8 mouse cellular contexts compared by ENCODE assay signal in the genomic region with DNA sequence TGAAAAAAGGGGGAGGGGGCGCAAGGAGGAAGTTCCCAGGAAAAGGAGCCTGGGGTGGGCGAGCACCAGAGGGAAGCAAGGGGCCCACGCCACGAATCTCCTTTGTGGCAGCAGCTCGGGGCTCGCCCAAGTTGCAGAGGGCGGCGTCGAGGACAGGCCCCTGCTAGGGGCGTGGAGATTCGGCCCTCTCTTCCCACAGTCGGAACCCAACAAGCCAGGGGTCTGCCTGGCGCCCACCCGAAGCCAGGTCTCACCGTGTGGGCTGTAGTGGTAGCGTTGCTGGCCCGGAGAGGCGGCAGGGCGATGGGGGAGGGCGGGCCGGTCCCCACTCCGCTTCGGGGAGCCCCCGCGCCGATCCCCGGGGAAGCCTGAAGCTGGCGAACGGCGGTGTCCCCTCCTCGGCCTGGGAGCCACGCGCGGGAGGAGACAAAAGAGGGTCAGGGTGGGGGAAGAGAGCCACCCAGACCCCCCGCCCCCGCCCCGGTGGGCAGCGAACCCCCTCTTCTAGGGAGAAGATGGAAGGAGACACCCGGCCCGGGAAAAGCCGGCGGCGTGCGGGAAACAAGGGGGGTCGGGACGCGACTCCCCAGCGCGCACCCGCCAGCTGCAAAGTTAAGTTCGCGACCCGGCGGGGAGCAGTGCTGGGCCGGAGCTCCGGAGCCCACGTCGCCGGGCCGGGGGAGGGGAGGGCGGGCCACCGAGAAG. TPM values are rescaled to one million over a fixed set of nuclear protein-coding genes. Genes with fewer than 3 reads are reported as not detected.
DNase-seq lines count a peak whose midpoint lies in the region; ATAC-seq and TF ChIP-seq lines count a peak whose summit lies in the region.

No protein-coding gene starts in this region.

- peak overlapping the region; percentile 97 for H3K4me2 ChIP-seq in embryonic facial prominence, embryonic 12.5 days (replicated peaks)
- peak overlapping the region; percentile 64 for H3K4me2 ChIP-seq in heart, embryonic 16.5 days (ENCODE audit: low read depth, low read length)

- H3K36me3 ChIP-seq in embryonic facial prominence, embryonic 12.5 days: peaks cover 22% of the 10 kb centered on the region
- H3K36me3 ChIP-seq in heart, embryonic 16.5 days (ENCODE audit: control insufficient read depth, insufficient read depth): peaks cover 14% of the 10 kb centered on the region
- H3K36me3 ChIP-seq in small intestine, adult 2 months (ENCODE audit: control insufficient read depth, insufficient read depth, low read length): peaks cover 17% of the 10 kb centered on the region

- WGBS in embryonic facial prominence, embryonic 12.5 days: under 1% methylated on average over 48 of the region's 62 CpGs
- WGBS in heart, embryonic 16.5 days: under 1% methylated on average over 61 of the region's 62 CpGs
- 1% methylated on average over 62 of the region's 62 CpGs for WGBS in small intestine, adult 2 months

- H3K4me1 ChIP-seq in embryonic facial prominence, embryonic 12.5 days: peaks cover 31% of the 10 kb centered on the region
- H3K4me1 ChIP-seq in heart, embryonic 16.5 days (ENCODE audit: control insufficient read depth, insufficient read depth, low read length): peaks cover 35% of the 10 kb centered on the region
- peaks cover 28% of the 10 kb centered on the region for H3K4me1 ChIP-seq in small intestine, adult 2 months (ENCODE audit: control insufficient read depth, insufficient read depth, insufficient read length, low read length)

- peak overlapping the region; percentile 96 for H3K27ac ChIP-seq in embryonic facial prominence, embryonic 12.5 days
- H3K27ac ChIP-seq in heart, embryonic 16.5 days (ENCODE audit: low read length): peak overlapping the region; percentile 99
- H3K27ac ChIP-seq in small intestine, adult 2 months (ENCODE audit: insufficient read depth, low read depth, low read length): peak overlapping the region; percentile 87

- H3K9me3 ChIP-seq in embryonic facial prominence, embryonic 12.5 days: no peaks in the 10 kb centered on the region
- peaks cover 3% of the 10 kb centered on the region; the same call in 1 of the 2 replicates for H3K9me3 ChIP-seq in heart, embryonic 16.5 days (replicated peaks; ENCODE audit: control insufficient read depth, low read length)

- no peaks in the 10 kb centered on the region for H3K27me3 ChIP-seq in embryonic facial prominence, embryonic 12.5 days
- H3K27me3 ChIP-seq in heart, embryonic 16.5 days (ENCODE audit: control insufficient read depth, insufficient read depth, low read length): no peaks in the 10 kb centered on the region
- no peaks in the 10 kb centered on the region for H3K27me3 ChIP-seq in small intestine, adult 2 months (ENCODE audit: control insufficient read depth, insufficient read depth, low read length)

- ATAC-seq in embryonic facial prominence, embryonic 12.5 days (ENCODE audit: insufficient number of reproducible peaks, insufficient read depth, low FRiP score, low TSS enrichment): peak; percentile 12; the same call in 1 of the 2 replicates
- peak; percentile 20 for ATAC-seq in heart, embryonic 16.5 days (replicated peaks; ENCODE audit: extremely low read depth, insufficient read depth, low FRiP score)
- peak; percentile 18 for ATAC-seq in megakaryocyte progenitor cell, adult 5-6 weeks (replicated peaks; ENCODE audit: poor library complexity)

- TF ChIP-seq CTCF in small intestine, adult 2 months (IDR thresholded peaks at IDR 0.05; ENCODE audit: extremely low read depth, insufficient read length, insufficient replicate concordance, low read depth, low read length): no peak

- H3K9ac ChIP-seq in embryonic facial prominence, embryonic 12.5 days: peak overlapping the region; percentile 99
- H3K9ac ChIP-seq in heart, embryonic 16.5 days (ENCODE audit: low read length): peak overlapping the region; percentile 100

- peak; percentile 52 for DNase-seq in A20 (ENCODE audit: low read depth, low spot score)
- DNase-seq in R1 (ENCODE audit: low read depth, low spot score): peak; percentile 42
- DNase-seq in kidney, postnatal 36 days: peak; percentile 32 to 64
- no peak for DNase-seq in left cerebral cortex, adult 11 months (ENCODE audit: low spot score)

- TF ChIP-seq POLR2A in small intestine, adult 2 months (IDR thresholded peaks at IDR 0.05; ENCODE audit: low read depth, low read length): peak; percentile 14; the same call in 1 of the 2 replicates

- peak overlapping the region; percentile 98 for H3K4me3 ChIP-seq in embryonic facial prominence, embryonic 12.5 days
- H3K4me3 ChIP-seq in heart, embryonic 16.5 days (ENCODE audit: low read length): peak overlapping the region; percentile 98
- H3K4me3 ChIP-seq in small intestine, adult 2 months (ENCODE audit: low read depth, low read length): peak overlapping the region; percentile 84

RNA-seq across cellular contexts. Expression of gene Dyrk2, which starts 2.0 kb away (rescaled TPM):
- polyA plus RNA-seq in embryonic facial prominence, embryonic 12.5 days (2016; fragmentation: Nextera tagmentation; extraction: Ambion mirVana): 10.7 and 11.7 TPM in 2 replicates
- 10.2 and 10.7 TPM in 2 replicates for polyA plus RNA-seq in heart, embryonic 16.5 days (2015; fragmentation: Nextera tagmentation; extraction: Ambion mirVana)
- total RNA-seq in megakaryocyte progenitor cell, adult 5-6 weeks (2015): 13.6 and 16.7 TPM in 2 replicates
- 10.5 and 11.2 TPM in 2 replicates for total RNA-seq in megakaryocyte progenitor cell, adult 5-6 weeks (2017)
- polyA plus RNA-seq in small intestine, adult 2 months (2012; rRNA removed): 10.5 and 27.7 TPM in 2 replicates
